Mouse (Mus musculus) lung, embryonic 14.5 days (tissue): ENCODE measurements around the gene Aktip. TPM values are rescaled to one million over a fixed set of nuclear protein-coding genes. Genes with fewer than 3 reads are reported as not detected.

Experiments used
- ATAC-seq: fragments of 200-750 bp; cut with Nextera tagmentation; 2 replicates; pipeline ENCODE4 v1.8.0; 2017; ENCODE audit warnings: mild to moderate bottlenecking, moderate TSS enrichment, moderate library complexity; ENCODE audit not compliant: insufficient read depth
- DNase-seq: peaks from one replicate; pipeline ENCODE4 v3.0.0-alpha.2; 2015
- H3K27ac ChIP-seq: fragments of 300-500 bp; sonication (generic); 2 replicates; pipeline ENCODE4 v1.5.1; 2014; ENCODE audit warnings: low read depth, mild to moderate bottlenecking, moderate library complexity
- H3K27me3 ChIP-seq: fragments of 300-500 bp; sonication (generic); 2 replicates; pipeline ENCODE4 v1.6.1; 2014; ENCODE audit warnings: low read length, control low read depth; ENCODE audit not compliant: insufficient read depth
- H3K36me3 ChIP-seq: fragments of 300-500 bp; sonication (generic); 2 replicates; pipeline ENCODE4 v1.6.1; 2014; ENCODE audit warnings: control low read depth; ENCODE audit not compliant: insufficient read depth
- H3K4me1 ChIP-seq: fragments of 300-500 bp; sonication (generic); 2 replicates; pipeline ENCODE4 v1.6.1; 2014; ENCODE audit warnings: antibody characterized with exemption, control low read depth; ENCODE audit not compliant: insufficient read depth
- H3K4me2 ChIP-seq: fragments of 300-500 bp; sonication (generic); 2 replicates; pipeline ENCODE4 v1.6.1; 2014; ENCODE audit warnings: mild to moderate bottlenecking
- H3K4me3 ChIP-seq: fragments of 300-500 bp; sonication (generic); 2 replicates; pipeline ENCODE4 v1.5.1; 2014; ENCODE audit warnings: low read depth, low read length
- H3K9ac ChIP-seq: fragments of 300-500 bp; sonication (generic); 2 replicates; pipeline ENCODE4 v1.6.1; 2014
- H3K9me3 ChIP-seq: fragments of 300-500 bp; sonication (generic); 2 replicates; pipeline ENCODE4 v1.6.1; 2016; ENCODE audit warnings: low read depth, low read length, control low read depth
- CTCF ChIP-seq: IDR thresholded peaks from 2 replicates; pipeline ENCODE4 v1.5.1; 2016; ENCODE audit warnings: antibody characterized with exemption, low read depth
- WGBS: fragments of 180-500 bp; shearing (Covaris S2); extraction: QIAGEN DNeasy Blood & Tissue Kit; methylation state at CpG from one replicate; pipeline ENCODE4 v1.1.7; 2014; 5-methylcytosine and 5-hydroxymethylcytosine counted together
- polyA plus RNA-seq: library from polyadenylated mRNA; unstranded; fragments of >200 nt; fragmentation: Nextera tagmentation; extraction: Ambion mirVana; gene quantifications from 2 replicates; pipeline ENCODE4 v1.2.1, GENCODE M21; 2014

Aktip gene
- polyA plus RNA-seq, 1 experiment from 2014 or later, result 60.8 TPM

DNA sequence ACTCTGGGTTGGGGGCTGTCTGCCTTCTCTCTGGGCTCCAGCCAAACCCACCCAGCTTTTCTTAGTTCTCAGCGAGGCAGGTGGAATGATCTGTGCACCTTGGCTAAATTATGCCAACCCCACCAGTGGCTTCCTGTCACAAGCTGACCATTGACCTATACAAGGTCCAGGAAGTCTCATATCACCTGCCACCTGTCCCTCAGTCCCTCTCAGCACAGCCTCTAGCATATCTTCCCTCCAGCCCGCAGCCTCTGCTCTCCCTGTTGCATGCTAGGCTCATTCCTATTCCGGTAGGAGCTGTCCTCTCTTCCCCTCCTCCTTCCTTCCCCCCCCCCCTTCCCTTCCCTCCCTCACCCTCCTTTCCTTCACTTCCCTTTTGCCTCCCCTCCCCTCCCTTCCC, 50.5 kb downstream of the Aktip start:
- DNase-seq, result no peak
- Histone ChIP-seq H3K4me3 (no peak overlapping the region), H3K27ac (no peak overlapping the region), H3K4me1 (no peaks in the 10 kb centered on the region), H3K9me3 (no peaks in the 10 kb centered on the region; the same call in 1 of the 2 replicates), H3K4me2 (no peak overlapping the region), H3K27me3 (no peaks in the 10 kb centered on the region), H3K9ac (no peak overlapping the region), H3K36me3 (no peaks in the 10 kb centered on the region)
- WGBS, result 53% methylated on average over 3 of the region's 3 CpGs
- TF ChIP-seq CTCF, result no peak
- no peak for ATAC-seq

DNA sequence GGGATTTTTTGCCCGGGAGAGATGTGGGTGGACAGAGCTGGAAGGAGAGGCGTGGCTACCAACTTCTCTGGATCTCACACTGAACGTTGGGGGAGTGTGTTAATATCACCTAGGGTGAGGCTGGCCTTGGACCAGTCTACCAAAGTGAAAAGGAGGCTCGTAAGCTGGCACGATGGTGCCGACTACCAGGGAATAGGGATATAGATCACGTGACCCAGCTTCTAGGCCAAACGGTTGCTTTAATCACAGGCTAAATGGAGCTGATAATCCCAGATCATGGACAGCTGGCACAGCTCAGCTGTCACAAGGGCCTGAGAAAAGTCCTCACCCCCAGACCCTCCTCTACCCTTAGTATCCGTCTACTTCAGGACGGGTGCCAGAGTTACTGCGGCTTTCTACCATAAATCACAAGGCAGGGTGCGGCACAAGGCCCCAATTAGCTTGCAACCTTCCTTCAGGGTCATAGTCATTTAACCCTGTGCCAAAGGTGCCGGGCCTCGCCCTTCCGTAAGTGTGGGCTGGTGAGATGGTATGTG, 51.1 kb downstream of the Aktip start:
- ATAC-seq (peak; percentile 29; the same call in 1 of the 2 replicates), DNase-seq (peak; percentile 28)
- Histone ChIP-seq H3K4me2 (no peak overlapping the region), H3K4me1 (no peaks in the 10 kb centered on the region), H3K27ac (no peak overlapping the region), H3K27me3 (no peaks in the 10 kb centered on the region), H3K36me3 (no peaks in the 10 kb centered on the region), H3K4me3 (no peak overlapping the region), H3K9ac (no peak overlapping the region), H3K9me3 (no peaks in the 10 kb centered on the region)
- TF ChIP-seq CTCF, result no peak
- 50% methylated on average over 15 of the region's 15 CpGs for WGBS

DNA sequence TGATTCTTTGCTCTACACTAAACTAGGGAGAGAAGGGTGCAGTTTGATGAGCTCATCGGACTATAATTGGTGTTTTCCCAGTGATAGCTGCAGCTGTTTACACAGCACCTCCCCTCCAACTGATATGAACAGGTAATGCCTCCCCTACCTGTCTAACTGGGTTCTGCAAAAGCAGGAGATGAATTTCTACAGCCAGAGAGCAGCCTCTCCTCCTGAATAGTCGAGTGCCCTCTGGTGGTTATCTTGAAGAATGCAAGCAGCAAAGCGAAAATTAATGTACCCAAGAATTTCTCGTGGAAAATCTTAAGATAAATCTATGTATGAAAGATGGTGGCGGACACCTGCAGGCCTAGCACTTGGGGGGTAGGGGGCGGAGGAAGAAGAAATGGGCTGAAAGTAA, 52.1 kb downstream of the Aktip start:
- DNase-seq (peak; percentile 83), ATAC-seq (no peak; the same call in 1 of the 2 replicates)
- TF ChIP-seq CTCF, result peak; percentile 88
- Histone ChIP-seq H3K27ac (no peak overlapping the region), H3K9ac (no peak overlapping the region), H3K4me3 (no peak overlapping the region), H3K36me3 (no peaks in the 10 kb centered on the region), H3K4me2 (no peak overlapping the region), H3K4me1 (no peaks in the 10 kb centered on the region), H3K27me3 (no peaks in the 10 kb centered on the region), H3K9me3 (no peaks in the 10 kb centered on the region)
- WGBS, result 7% methylated on average over 6 of the region's 6 CpGs

DNA sequence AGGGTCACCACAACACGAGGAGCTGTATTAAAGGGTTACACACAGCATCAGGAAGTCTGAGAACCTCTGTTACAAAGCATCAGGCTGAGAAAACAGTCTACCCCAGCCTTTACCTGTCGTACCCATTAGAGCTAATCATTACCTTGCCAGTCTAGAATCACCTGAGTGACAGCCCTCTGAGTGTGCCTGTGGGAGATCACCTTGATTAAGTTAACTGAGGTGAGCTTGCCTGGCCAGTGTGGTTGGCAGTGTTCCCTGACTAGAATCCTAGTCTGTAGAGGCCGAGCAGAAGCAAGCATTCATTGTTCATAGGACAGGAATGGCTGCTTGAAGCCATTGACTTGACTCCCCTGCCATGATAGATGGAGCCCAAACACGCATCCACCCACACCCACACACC, 58.9 kb downstream of the Aktip start:
- Histone ChIP-seq H3K27me3 (no peaks in the 10 kb centered on the region), H3K9ac (no peak overlapping the region), H3K4me3 (no peak overlapping the region), H3K4me1 (no peaks in the 10 kb centered on the region), H3K4me2 (no peak overlapping the region), H3K9me3 (no peaks in the 10 kb centered on the region), H3K27ac (no peak overlapping the region), H3K36me3 (no peaks in the 10 kb centered on the region)
- DNase-seq, result no peak
- WGBS, result 65% methylated on average over 4 of the region's 4 CpGs
- TF ChIP-seq CTCF, result no peak
- ATAC-seq, result no peak

DNA sequence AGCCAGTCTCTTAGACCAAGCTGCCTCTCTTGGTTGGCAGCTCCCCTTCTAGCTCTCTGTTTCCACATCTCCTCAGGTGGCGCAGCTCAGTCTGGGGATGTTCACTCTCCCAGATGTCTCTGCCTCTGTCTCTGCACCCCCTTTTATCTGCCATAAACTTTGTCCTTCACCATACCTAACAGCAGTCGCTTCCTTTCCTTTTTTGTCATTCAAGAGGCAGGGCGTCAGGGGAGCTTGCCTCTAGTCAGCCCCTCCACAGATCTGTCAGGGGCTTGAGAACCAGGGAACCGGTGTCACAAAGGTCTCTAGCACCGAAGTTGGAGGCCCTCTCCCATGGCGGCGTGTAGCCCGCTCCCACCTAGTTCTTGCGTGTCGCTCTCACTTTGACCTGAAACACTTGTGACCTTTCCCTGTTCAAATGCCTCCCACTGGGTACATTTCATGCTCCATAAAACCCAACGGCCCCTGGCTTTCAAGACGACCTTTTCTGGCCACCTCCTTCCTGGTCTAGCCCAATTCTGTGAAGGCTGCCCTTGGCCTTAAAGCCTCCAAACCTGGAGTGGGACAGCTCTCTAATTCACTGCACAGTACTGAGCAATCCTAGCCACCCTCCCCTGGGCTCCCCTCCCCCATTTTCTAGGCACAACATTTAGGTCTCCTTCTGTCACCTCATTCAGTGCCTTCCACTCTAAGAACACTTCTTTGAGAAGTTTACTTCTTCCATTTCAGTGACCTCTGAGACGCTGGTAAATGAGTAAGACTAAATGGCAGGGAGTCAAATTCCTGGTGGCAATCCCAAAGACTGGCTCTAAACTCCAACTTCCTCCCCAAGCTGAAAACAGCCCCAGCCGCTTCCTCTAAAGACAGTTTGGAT, 64.2 kb downstream of the Aktip start:
- Histone ChIP-seq H3K4me2 (no peak overlapping the region), H3K9me3 (no peaks in the 10 kb centered on the region), H3K4me1 (peaks cover 3% of the 10 kb centered on the region; the same call in 1 of the 2 replicates), H3K27ac (no peak overlapping the region), H3K36me3 (no peaks in the 10 kb centered on the region), H3K27me3 (no peaks in the 10 kb centered on the region), H3K4me3 (no peak overlapping the region), H3K9ac (no peak overlapping the region)
- ATAC-seq (no peak), DNase-seq (peak; percentile 22)
- WGBS, result 81% methylated on average over 14 of the region's 14 CpGs
- no peak for TF ChIP-seq CTCF

DNA sequence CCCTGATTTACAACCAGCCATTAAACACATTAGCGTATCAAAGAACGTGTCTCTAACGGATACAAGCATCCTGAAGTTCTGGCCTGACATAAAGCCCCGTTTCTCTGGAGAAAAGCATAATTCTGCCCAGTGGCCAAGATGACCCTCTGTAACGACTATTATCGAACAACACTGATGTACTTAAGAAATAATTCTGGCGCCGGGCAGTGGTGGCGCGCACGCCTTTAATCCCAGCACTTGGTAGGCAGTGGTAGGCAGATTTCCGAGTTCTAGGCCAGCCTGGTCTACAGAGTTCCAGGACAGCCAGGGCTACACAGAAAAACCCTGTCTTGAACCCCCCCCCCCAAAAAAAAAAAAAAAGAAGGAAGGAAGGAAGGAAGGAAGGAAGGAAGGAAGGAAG, 65.1 kb downstream of the Aktip start:
- 46% methylated on average over 12 of the region's 12 CpGs for WGBS
- Histone ChIP-seq H3K4me2 (peak overlapping the region; percentile 61), H3K36me3 (no peaks in the 10 kb centered on the region), H3K9me3 (no peaks in the 10 kb centered on the region), H3K4me1 (peaks cover 3% of the 10 kb centered on the region; the same call in 1 of the 2 replicates), H3K27ac (peak overlapping the region; percentile 61; the same call in 1 of the 2 replicates), H3K4me3 (peak overlapping the region; percentile 84), H3K27me3 (no peaks in the 10 kb centered on the region), H3K9ac (peak overlapping the region; percentile 10; the same call in 1 of the 2 replicates)
- no peak for ATAC-seq
- no peak for TF ChIP-seq CTCF
- peak; percentile 13 for DNase-seq

DNA sequence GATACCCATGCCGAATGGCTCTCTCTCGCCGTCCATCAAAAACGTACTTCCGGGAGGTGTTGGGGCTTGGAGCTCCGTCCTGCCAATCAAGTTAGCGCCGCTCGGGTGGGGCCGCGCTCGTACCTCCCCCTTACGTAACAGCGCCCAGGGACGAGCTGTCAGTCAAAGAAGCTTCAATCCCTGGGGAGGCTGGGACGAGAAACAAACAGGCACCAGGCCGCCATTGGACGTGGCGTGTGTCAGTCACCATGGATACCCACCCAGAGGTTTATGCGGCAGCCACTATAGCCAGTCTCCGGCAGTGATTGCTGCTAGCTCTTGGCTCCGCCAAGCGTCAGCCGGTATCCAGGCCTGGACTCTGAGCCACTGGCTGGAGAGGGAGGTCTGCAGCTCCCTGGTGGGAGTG, 65.7 kb downstream of the Aktip start:
- peak; percentile 99 for ATAC-seq
- DNase-seq, result peak; percentile 100
- peak overlapping the region; percentile 84 for H3K4me3 ChIP-seq
- peak; percentile 61 for TF ChIP-seq CTCF
- WGBS, result under 1% methylated on average over 24 of the region's 24 CpGs
- H3K27ac ChIP-seq, result peak overlapping the region; percentile 61; the same call in 1 of the 2 replicates
- no peaks in the 10 kb centered on the region for H3K27me3 ChIP-seq
- no peaks in the 10 kb centered on the region for H3K9me3 ChIP-seq
- H3K4me1 ChIP-seq, result peaks cover 3% of the 10 kb centered on the region; the same call in 1 of the 2 replicates
- H3K9ac ChIP-seq, result peak overlapping the region; percentile 10; the same call in 1 of the 2 replicates
- peak overlapping the region; percentile 85 for H3K4me2 ChIP-seq
- H3K36me3 ChIP-seq, result peaks cover 5% of the 10 kb centered on the region
